Mouse (Mus musculus) midbrain, embryonic 11.5 days (tissue): Measurements from ENCODE around the gene Zcchc17. TPM values are rescaled to one million over a fixed set of nuclear protein-coding genes. Genes with fewer than 3 reads are reported as not detected.
A peak's percentile ranks its signal among the peaks of the same experiment; 100 is the strongest.

Source experiments
- ATAC-seq: fragments of 200-750 bp; cut with Nextera tagmentation; 2 replicates; pipeline ENCODE4 v1.8.0; 2017; ENCODE audit warnings: moderate TSS enrichment, moderate library complexity; ENCODE audit not compliant: low FRiP score
- DNase-seq: peaks from one replicate; pipeline ENCODE4 v3.0.0; 2015; ENCODE audit warnings: low spot score; ENCODE audit errors: missing footprints
- H3K27ac ChIP-seq: fragments of 300-500 bp; sonication (generic); 2 replicates; pipeline ENCODE4 v1.5.1; 2014; ENCODE audit warnings: low read depth, low read length
- H3K27me3 ChIP-seq: fragments of 300-500 bp; sonication (generic); 2 replicates; pipeline ENCODE4 v1.6.1; 2014; ENCODE audit warnings: mild to moderate bottlenecking, low read length, moderate library complexity, mixed read lengths; ENCODE audit not compliant: control insufficient read depth, insufficient read depth
- H3K36me3 ChIP-seq: fragments of 300-500 bp; sonication (generic); 2 replicates; pipeline ENCODE4 v1.6.1; 2014; ENCODE audit warnings: mild to moderate bottlenecking, low read length, moderate library complexity, mixed read lengths; ENCODE audit not compliant: control insufficient read depth, insufficient read depth
- H3K4me1 ChIP-seq: fragments of 300-500 bp; sonication (generic); 2 replicates; pipeline ENCODE4 v1.6.1; 2014; ENCODE audit warnings: low read length; ENCODE audit not compliant: control insufficient read depth, insufficient read depth
- H3K4me2 ChIP-seq: fragments of 300-500 bp; sonication (generic); 2 replicates; pipeline ENCODE4 v1.6.1; 2014; ENCODE audit warnings: mild to moderate bottlenecking, moderate library complexity
- H3K4me3 ChIP-seq: fragments of 300-500 bp; sonication (generic); 2 replicates; pipeline ENCODE4 v1.5.1; 2014; ENCODE audit warnings: low read depth, low read length
- H3K9ac ChIP-seq: fragments of 300-500 bp; sonication (generic); 2 replicates; pipeline ENCODE4 v1.6.1; 2014; ENCODE audit warnings: low read length
- H3K9me3 ChIP-seq: fragments of 300-500 bp; sonication (generic); 2 replicates; pipeline ENCODE4 v1.6.1; 2016; ENCODE audit warnings: low read length; ENCODE audit not compliant: control insufficient read depth
- WGBS: fragments of 180-500 bp; shearing (Covaris S2); extraction: QIAGEN DNeasy Blood & Tissue Kit; methylation state at CpG from one replicate; pipeline ENCODE4 v1.1.7; 2014; 5-methylcytosine and 5-hydroxymethylcytosine counted together
- polyA plus RNA-seq: library from polyadenylated mRNA; unstranded; fragments of >200 nt; fragmentation: Nextera tagmentation; extraction: Ambion mirVana; gene quantifications from 2 replicates; pipeline ENCODE4 v1.2.1, GENCODE M21; 2014

Gene Zcchc17
- polyA plus RNA-seq, 1 experiment from 2014 or later = 81.2 TPM

GRCm38 (mm10) chr4:130270089-130270488, 89.7 kb downstream of the Zcchc17 start:
- Histone ChIP-seq H3K4me1 (peaks cover 8% of the 10 kb centered on the region), H3K9ac (no peak overlapping the region), H3K27me3 (no peaks in the 10 kb centered on the region), H3K4me3 (no peak overlapping the region), H3K4me2 (no peak overlapping the region), H3K36me3 (no peaks in the 10 kb centered on the region), H3K9me3 (no peaks in the 10 kb centered on the region), H3K27ac (no peak overlapping the region)
- 92% methylated on average over 8 of the region's 8 CpGs for WGBS
- DNase-seq (peak; percentile 69), ATAC-seq (no peak)

GRCm38 (mm10) chr4:130268736-130269135, 91.0 kb downstream of the Zcchc17 start:
- WGBS = 94% methylated on average over 10 of the region's 10 CpGs
- Histone ChIP-seq H3K4me3 (no peak overlapping the region), H3K9me3 (no peaks in the 10 kb centered on the region), H3K4me1 (peaks cover 14% of the 10 kb centered on the region), H3K36me3 (no peaks in the 10 kb centered on the region), H3K27ac (no peak overlapping the region), H3K4me2 (no peak overlapping the region), H3K27me3 (no peaks in the 10 kb centered on the region), H3K9ac (no peak overlapping the region)
- ATAC-seq = no peak
- DNase-seq = no peak

GRCm38 (mm10) chr4:130267069-130267468, 92.7 kb downstream of the Zcchc17 start:
- no peak overlapping the region for H3K27ac ChIP-seq
- 75% methylated on average over 7 of the region's 7 CpGs for WGBS
- H3K9me3 ChIP-seq = no peaks in the 10 kb centered on the region

GRCm38 (mm10) chr4:130266601-130267000, 93.1 kb downstream of the Zcchc17 start:
- Histone ChIP-seq H3K36me3 (peaks cover 3% of the 10 kb centered on the region), H3K4me1 (peaks cover 9% of the 10 kb centered on the region), H3K9ac (no peak overlapping the region), H3K4me2 (no peak overlapping the region), H3K27me3 (no peaks in the 10 kb centered on the region), H3K4me3 (no peak overlapping the region), H3K27ac (no peak overlapping the region), H3K9me3 (no peaks in the 10 kb centered on the region)
- DNase-seq (no peak), ATAC-seq (no peak)
- 52% methylated on average over 9 of the region's 9 CpGs for WGBS

More at GRCm38 (mm10) chr4:130267069-130267468, 92.7 kb downstream of the Zcchc17 start:
- H3K4me2 ChIP-seq = no peak overlapping the region
- ATAC-seq (no peak), DNase-seq (no peak)
- H3K9ac ChIP-seq = no peak overlapping the region
- no peak overlapping the region for H3K4me3 ChIP-seq
- H3K4me1 ChIP-seq = peaks cover 9% of the 10 kb centered on the region
- H3K27me3 ChIP-seq = no peaks in the 10 kb centered on the region
- peaks cover 2% of the 10 kb centered on the region for H3K36me3 ChIP-seq

Other genes with a start within 250 kb of the Zcchc17 start
- gene Hcrtr1, start 220.6 kb downstream of the Zcchc17 start, polyA plus RNA-seq = 0.14 and 0.18 TPM in 2 replicates
- 5.1 and 6.1 TPM in 2 replicates for gene Tinagl1, start 184.8 kb downstream of the Zcchc17 start, polyA plus RNA-seq
- gene Gm853, start 137.5 kb downstream of the Zcchc17 start, polyA plus RNA-seq = not detected in 2 replicates
- 44.0 and 50.9 TPM in 2 replicates for gene Serinc2, start 80.7 kb downstream of the Zcchc17 start, polyA plus RNA-seq
- gene Fabp3, start 51.3 kb downstream of the Zcchc17 start, polyA plus RNA-seq = 16.7 and 18.6 TPM in 2 replicates
- gene Gm10570, start 51.3 kb downstream of the Zcchc17 start, polyA plus RNA-seq = not detected in 2 replicates
- gene Snrnp40, start 189 bp upstream of the Zcchc17 start, polyA plus RNA-seq = 220 and 223 TPM in 2 replicates
- 18.7 and 21.4 TPM in 2 replicates for gene Nkain1, start 214.2 kb upstream of the Zcchc17 start, polyA plus RNA-seq